Mouse (Mus musculus) left cerebral cortex, adult 9 months (tissue): ENCODE results near the gene Mgat4e.

ENCODE experiments used
- DNase-seq, 2 experiments: peaks; one replicate each; pipeline ENCODE4 v3.0.0; 2022; ENCODE audit warnings: low spot score in 2 of 2

Mgat4e gene

GRCm38 (mm10) chr1:134513876-134514590, 35.4 kb downstream of the Mgat4e start:
- DNase-seq, result no peak

DNA sequence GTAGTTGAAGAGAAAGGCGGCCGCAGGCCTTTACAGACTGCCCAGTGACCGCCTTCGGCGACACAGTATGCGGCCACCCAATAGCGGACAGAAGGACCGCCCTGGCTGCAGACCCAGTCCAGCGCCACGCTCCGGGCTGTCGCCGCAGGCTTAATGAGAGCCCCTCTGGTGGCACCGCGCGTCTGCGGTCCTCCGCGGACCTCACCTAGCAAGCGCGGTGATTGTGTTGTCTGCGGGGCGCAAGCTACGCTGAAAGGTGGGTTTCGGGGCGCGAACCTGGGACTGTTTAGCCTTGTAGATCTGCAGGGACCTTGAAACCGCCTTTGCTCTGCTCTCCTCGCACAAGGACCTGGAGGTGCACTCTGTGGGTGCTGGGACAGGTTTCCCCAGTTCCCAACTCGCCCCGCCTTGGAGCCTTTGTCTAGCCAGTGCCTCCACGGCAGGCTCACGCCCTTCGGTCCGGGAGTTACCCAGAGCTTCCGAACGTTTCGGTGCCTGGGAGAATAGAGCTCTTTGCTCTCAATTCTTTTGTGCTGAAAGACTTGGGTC, 36.1 kb downstream of the Mgat4e start:
- no peak for DNase-seq

DNA sequence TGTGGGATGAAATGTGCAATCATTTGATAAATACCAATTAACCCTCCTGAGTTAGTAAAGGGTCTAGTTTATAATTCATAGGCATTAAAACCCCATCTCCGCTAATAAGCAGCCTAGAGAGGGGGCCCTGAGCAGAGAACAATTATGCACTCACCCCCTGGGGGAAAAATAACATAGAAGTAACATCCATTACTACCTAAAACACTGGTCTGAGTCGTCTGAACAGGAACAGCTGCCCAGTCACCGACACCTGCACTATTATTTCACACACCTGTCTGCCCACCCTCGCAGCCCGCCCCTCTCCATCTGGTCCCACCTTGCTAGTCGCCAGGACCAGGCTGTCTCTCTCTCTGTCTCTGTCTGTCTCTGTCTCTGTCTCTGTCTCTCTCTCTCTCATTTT, 36.9 kb downstream of the Mgat4e start:
- DNase-seq, result no peak

GRCm38 (mm10) chr1:134512183-134512582, 37.3 kb downstream of the Mgat4e start:
- DNase-seq, result no peak

GRCm38 (mm10) chr1:134510018-134510417, 39.5 kb downstream of the Mgat4e start:
- DNase-seq, result no peak

DNA sequence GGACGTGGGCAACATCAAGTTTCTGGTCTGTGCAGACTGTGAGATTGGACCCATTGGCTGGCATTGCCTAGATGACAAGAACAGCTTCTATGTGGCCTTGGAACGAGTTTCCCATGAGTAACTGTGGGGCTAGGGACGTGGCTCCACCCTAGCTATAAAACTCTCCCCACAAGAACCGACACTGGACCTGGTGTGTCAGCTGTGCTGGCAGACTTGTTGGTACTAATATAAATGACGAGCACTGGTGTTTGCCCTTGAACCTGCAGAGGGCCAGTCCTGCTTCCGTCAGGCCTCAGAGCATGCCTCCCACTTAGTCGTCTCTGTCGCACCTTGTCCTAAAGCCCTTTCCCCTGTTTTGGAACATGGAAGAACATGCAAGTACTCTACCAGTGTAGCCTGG, 43.3 kb downstream of the Mgat4e start:
- DNase-seq, result no peak

DNA sequence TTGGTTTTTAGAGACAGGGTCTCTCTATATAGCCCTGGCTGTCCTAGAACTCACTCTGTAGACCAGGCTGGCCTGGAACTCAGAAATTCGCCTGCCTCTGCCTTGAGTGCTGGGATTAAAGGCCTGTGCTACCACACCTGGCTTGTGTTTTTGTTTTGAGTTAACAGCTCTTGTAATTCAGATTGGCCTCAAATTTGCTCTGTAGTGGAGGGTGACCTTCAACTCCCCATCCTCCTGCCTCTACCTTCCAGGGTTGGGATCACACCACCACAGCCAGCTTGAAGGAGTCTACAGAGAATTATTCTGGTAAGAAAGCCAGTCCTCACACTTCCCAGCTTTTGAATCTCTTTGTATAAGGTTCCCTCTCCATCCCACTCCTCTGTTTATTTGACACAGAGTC, 48.6 kb downstream of the Mgat4e start:
- DNase-seq, result no peak

DNA sequence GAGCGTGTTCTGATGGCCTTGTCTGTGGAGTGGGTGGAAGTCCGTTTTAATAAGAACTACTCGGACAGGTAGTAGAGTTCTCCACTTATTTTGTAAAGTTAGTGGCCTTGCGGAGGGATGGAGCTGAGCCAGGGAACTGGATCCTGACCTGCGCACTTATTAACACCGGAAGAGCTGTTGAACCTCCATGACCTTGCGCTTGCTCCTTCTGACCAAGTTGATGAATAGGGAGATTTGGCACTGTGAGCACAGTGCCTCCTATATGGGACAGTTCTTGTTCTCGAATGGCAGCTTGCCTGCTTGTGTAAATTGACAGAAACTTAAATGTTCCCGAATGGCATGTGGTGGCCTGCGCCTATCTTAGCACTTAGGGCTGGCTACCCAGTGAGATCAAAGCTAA, 53.5 kb downstream of the Mgat4e start:
- DNase-seq, result no peak

GRCm38 (mm10) chr1:134495216-134495539, 54.3 kb downstream of the Mgat4e start:
- no peak for DNase-seq

DNA sequence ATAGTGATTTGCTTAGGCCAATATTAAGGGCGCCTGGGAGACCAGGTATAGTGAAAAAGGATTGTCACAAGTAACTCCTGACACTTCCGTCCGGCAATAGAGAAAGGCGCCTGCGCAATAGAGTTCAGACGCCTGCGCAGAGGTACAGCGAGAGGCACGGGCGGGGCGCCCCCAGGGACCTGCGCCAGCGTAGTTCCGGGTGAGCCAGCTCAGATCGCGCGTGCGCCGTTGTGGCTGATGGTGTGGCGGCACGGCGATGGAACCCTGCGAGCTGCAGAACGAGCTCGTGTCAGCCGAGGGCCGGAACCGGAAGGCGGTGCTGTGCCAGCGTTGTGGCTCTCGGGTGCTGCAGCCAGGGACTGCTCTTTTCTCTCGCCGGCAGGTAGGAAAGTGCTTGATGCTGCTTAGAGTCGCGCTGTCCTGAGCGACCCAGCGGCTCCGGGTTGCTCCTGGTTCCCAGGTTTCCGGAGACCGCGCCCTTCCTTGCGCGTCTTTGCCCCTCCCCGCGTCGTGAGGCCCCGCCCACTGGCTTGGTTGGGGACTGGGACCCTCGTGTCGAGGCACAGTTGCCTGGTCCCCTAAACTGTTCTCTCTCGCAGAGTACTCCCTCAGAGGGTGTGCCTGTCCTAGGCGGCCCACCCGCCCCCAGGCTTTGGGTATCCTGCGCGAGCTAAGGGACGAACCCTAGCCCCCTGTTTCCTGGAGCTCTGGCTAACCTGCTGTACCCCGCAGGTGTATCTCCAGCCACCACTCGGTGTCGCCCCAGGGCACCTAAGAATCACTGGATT, 54.9 kb downstream of the Mgat4e start, which contains the start of gene Rabif:
TSS of gene Rabif (plus strand) at position 221 of the 788 bp plus-strand sequence.
- peak; percentile 94 to 98 for DNase-seq

GRCm38 (mm10) chr1:134493956-134494355, 55.5 kb downstream of the Mgat4e start:
- no peak for DNase-seq

DNA sequence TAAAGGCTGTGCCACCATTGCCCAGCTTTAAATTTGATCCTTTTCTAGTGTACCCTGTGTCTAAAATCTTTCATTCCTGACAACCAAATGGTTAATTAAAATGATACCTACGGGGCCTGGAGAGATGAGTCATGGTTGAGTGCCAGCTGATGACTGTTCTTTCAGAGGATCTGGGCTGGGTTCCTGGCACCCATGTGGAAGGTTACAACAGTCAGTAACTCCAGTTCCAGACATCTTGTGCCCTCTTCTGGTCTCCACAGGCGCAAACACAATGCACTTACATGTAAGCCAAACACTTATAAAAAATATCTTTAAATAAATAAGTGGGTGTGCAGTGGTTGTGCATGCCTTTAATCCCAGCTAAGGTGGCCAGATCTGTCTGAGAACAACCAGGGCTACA, 56.0 kb downstream of the Mgat4e start:
- no peak for DNase-seq

DNA sequence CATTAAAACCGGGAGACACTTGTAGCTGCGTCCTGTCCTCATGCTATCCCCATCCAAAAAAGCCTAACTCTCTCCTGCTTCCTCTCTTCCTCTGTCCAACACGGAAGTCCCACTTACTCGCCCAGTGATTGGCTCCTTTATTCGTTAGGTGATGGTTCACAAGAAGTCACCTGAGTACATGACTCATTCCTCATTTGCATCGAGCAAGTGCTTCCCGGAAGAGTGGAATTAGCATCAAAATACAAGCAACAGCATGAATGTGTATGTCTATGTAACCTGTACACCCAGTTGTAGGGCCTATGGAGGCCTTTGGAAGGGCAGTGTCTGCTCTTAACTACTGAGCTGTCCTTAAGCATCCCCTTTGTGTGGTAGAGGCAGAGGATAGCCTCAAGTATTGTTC, 57.2 kb downstream of the Mgat4e start:
- no peak for DNase-seq
